Mouse (Mus musculus) forebrain, postnatal 0 days (tissue): ENCODE data around the gene Acsm1. TPM values are rescaled to one million over a fixed set of nuclear protein-coding genes. Genes with fewer than 3 reads are reported as not detected.
"Not testable (repeated sequence)": the region's sequence is repeated elsewhere in the genome, so short reads cannot be mapped to it uniquely, and the experiment has no call there.

ENCODE experiments used
- ATAC-seq: fragments of 200-750 bp; cut with Nextera tagmentation; 2 replicates; pipeline ENCODE4 v1.8.0; 2017; ENCODE audit warnings: mild to moderate bottlenecking, moderate library complexity
- DNase-seq: peaks from one replicate; pipeline ENCODE4 v3.0.0-alpha.2; 2015
- H3K27ac ChIP-seq: fragments of 300-500 bp; sonication (generic); 2 replicates; pipeline ENCODE4 v1.5.1; 2014; ENCODE audit warnings: low read depth, mild to moderate bottlenecking, antibody characterized with exemption, low read length, moderate library complexity, mixed read lengths
- H3K27me3 ChIP-seq: fragments of 300-500 bp; sonication (generic); 2 replicates; pipeline ENCODE4 v1.6.1; 2014; ENCODE audit warnings: mild to moderate bottlenecking, low read length, mixed read lengths; ENCODE audit not compliant: insufficient read depth
- H3K36me3 ChIP-seq: fragments of 300-500 bp; sonication (generic); 2 replicates; pipeline ENCODE4 v1.6.1; 2014; ENCODE audit warnings: mild to moderate bottlenecking, moderate library complexity; ENCODE audit not compliant: insufficient read depth
- H3K4me1 ChIP-seq: fragments of 300-500 bp; sonication (generic); 2 replicates; pipeline ENCODE4 v1.6.1; 2014; ENCODE audit warnings: antibody characterized with exemption; ENCODE audit not compliant: insufficient read depth
- H3K4me2 ChIP-seq: fragments of 300-500 bp; sonication (generic); 2 replicates; pipeline ENCODE4 v1.6.1; 2014; ENCODE audit warnings: low read depth, mild to moderate bottlenecking, moderate library complexity
- H3K4me3 ChIP-seq: fragments of 300-500 bp; sonication (generic); 2 replicates; pipeline ENCODE4 v1.5.1; 2014; ENCODE audit warnings: low read depth, low read length, mixed read lengths
- H3K9ac ChIP-seq: fragments of 300-500 bp; sonication (generic); 2 replicates; pipeline ENCODE4 v1.6.1; 2014; ENCODE audit warnings: mild to moderate bottlenecking
- H3K9me3 ChIP-seq: fragments of 300-500 bp; sonication (generic); 2 replicates; pipeline ENCODE4 v1.6.1; 2016; ENCODE audit warnings: low read length
- CTCF ChIP-seq: sonication (generic); IDR thresholded peaks from 2 replicates; pipeline ENCODE4 v1.5.1; 2016; ENCODE audit warnings: antibody characterized with exemption, control low read depth, low read depth
- WGBS: fragments of 180-500 bp; shearing (Covaris S2); extraction: QIAGEN DNeasy Blood & Tissue Kit; methylation state at CpG from one replicate; pipeline ENCODE4 v1.1.7; 2014; 5-methylcytosine and 5-hydroxymethylcytosine counted together
- polyA plus RNA-seq: library from polyadenylated mRNA; unstranded; fragments of >200 nt; fragmentation: Nextera tagmentation; extraction: Ambion mirVana; gene quantifications from 2 replicates; pipeline ENCODE4 v1.2.1, GENCODE M21; 2015
- total RNA-seq: library from RNA; depleted of rRNA; stranded (reverse); fragments of >200 nt; gene quantifications from 2 replicates; pipeline ENCODE4 v1.2.3, GENCODE M21; 2014; rRNA removed

Acsm1 gene
- total RNA-seq (not detected in 2 replicates), polyA plus RNA-seq (not detected in 2 replicates)

- TF ChIP-seq CTCF: no peak
- H3K4me2 ChIP-seq: no peak within 1 kb of the TSS
- no peak within 1 kb of the TSS for H3K4me3 ChIP-seq
- H3K4me1 ChIP-seq: no peaks in the 10 kb centered on the region
- no peak within 1 kb of the TSS for H3K9ac ChIP-seq
- WGBS: 84% methylated on average over 5 of the region's 5 CpGs
- no peaks in the 10 kb centered on the region for H3K9me3 ChIP-seq
- no peaks in the 10 kb centered on the region for H3K36me3 ChIP-seq
- H3K27ac ChIP-seq: no peak within 1 kb of the TSS
- H3K27me3 ChIP-seq: no peaks in the 10 kb centered on the region
- DNase-seq: no peak
- ATAC-seq: no peak
These were observed at the start of gene Acsm1 for GRCm38 (mm10) chr7:119606664-119607076. Acsm1 (plus strand) TSS chr7:119607026.

DNA sequence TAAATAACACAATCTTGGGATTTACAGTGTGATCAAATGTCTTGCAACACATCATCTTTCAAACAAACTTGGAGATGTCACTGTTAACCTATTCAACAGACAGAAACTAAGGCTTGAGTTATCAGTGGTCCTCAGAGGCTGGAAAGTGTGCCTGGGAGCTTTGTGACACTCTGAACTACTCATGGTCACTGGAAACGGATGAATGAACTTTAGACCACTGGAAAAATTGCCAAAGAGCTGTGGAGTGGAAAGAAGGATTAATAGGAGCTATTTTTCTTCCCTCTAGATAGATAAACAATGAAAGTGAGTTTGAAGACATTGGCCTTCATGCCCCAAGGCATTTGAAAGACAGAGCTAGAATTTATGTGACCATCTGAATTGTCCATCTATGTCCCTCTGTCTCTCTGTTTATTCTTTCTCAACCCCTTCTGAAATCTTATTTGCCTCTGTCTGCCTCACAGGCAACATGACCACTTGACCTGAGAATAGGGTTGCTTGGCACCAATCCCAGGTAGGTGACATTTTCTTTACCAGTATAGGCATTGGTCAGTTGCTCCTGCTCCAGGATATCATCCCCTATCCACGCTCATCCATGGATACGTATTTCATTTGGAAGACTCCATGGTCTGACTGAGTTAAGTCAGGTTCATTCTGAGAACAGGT is 46.9 kb upstream of the Acsm1 start:
- no peak overlapping the region for H3K9ac ChIP-seq

DNA sequence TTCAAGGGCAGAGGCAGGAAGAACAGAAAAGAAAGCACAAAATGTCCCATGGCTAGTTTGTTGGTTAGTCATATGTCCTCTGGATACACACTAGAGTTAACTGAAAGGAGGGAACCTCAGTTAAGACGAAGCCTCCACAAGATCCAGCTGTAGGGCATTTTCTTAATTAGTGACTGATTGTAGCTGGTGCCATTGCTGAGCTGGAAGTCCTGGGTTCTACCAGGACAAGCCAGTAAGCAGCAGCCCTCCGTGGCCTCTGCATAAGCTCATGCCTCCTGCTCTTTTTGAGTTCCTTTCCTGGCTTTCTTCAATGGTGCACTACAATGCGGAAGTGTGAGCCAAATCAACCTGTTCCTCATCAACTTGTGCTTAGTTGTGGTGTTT is 46.4 kb upstream of the Acsm1 start:
- DNase-seq (no peak), ATAC-seq (no peak)
- Histone ChIP-seq H3K4me1 (no peaks in the 10 kb centered on the region), H3K27me3 (no peaks in the 10 kb centered on the region), H3K9me3 (no peaks in the 10 kb centered on the region), H3K27ac (no peak overlapping the region), H3K36me3 (no peaks in the 10 kb centered on the region), H3K9ac (no peak overlapping the region), H3K4me3 (no peak overlapping the region), H3K4me2 (no peak overlapping the region)
- no peak for TF ChIP-seq CTCF
- WGBS: 82% methylated on average over 3 of the region's 3 CpGs

More for the DNA sequence above, 46.9 kb upstream of the Acsm1 start:
- no peak for DNase-seq
- Histone ChIP-seq H3K27me3 (no peaks in the 10 kb centered on the region), H3K4me3 (no peak overlapping the region), H3K9me3 (no peaks in the 10 kb centered on the region), H3K36me3 (no peaks in the 10 kb centered on the region), H3K4me2 (no peak overlapping the region), H3K27ac (no peak overlapping the region), H3K4me1 (no peaks in the 10 kb centered on the region)
- WGBS: 82% methylated on average over 3 of the region's 3 CpGs
- no peak for TF ChIP-seq CTCF
- ATAC-seq: no peak

DNA sequence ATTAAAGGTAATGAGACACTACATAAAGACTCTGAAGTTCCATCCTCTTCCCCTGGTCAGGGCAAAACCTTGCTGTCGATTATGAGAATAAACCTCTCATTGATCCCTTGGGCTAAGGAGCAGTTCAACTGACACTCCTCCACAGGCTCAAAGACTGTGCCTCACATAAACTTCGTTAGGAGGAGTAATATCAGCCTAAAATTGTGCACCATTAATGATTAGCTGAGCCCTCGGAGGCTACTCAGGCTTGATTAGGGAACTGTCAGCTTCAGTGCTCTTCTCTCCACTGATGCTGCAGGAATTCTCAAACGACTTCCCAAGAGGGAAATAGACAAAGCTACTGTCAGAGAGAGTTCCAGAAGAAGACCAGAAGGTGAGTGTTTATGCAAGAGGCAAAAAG is 45.4 kb upstream of the Acsm1 start:
- TF ChIP-seq CTCF: no peak
- H3K4me2 ChIP-seq: no peak overlapping the region
- no peak overlapping the region for H3K4me3 ChIP-seq
- no peak for ATAC-seq
- 50% methylated on average over 4 of the region's 4 CpGs for WGBS
- H3K27ac ChIP-seq: no peak overlapping the region
- H3K9ac ChIP-seq: no peak overlapping the region
- no peaks in the 10 kb centered on the region for H3K36me3 ChIP-seq
- no peaks in the 10 kb centered on the region for H3K9me3 ChIP-seq
- DNase-seq: no peak
- H3K27me3 ChIP-seq: no peaks in the 10 kb centered on the region
- H3K4me1 ChIP-seq: no peaks in the 10 kb centered on the region

DNA sequence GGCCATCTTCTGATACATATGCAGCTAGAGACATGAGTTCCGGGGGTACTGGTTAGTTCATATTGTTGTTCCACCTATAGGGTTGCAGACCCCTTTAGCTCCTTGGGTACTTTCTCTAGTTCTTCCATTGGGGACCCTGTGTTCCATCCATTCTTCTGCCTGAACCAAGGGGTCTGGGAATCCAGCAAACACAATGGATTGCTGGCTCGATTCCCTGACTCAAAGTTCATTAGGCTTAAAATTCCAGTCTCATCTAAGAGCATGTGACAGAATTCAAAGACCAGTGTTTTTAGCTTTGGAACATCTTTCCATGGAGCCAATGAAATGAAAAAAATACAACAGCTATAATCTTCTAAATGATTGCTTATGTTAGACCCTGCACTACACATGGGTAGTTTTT is 44.4 kb upstream of the Acsm1 start:
- H3K27ac ChIP-seq, H3K4me3 ChIP-seq, H3K9ac ChIP-seq, ATAC-seq, H3K36me3 ChIP-seq, H3K27me3 ChIP-seq, H3K4me2 ChIP-seq, H3K9me3 ChIP-seq, H3K4me1 ChIP-seq, DNase-seq: not testable (repeated sequence)
- WGBS: 81% methylated on average over 2 of the region's 2 CpGs

GRCm38 (mm10) chr7:119594530-119595107 is 12.2 kb upstream of the Acsm1 start:
- Histone ChIP-seq H3K9me3 (no peaks in the 10 kb centered on the region), H3K27me3 (no peaks in the 10 kb centered on the region), H3K27ac (no peak overlapping the region), H3K36me3 (no peaks in the 10 kb centered on the region), H3K9ac (no peak overlapping the region), H3K4me2 (no peak overlapping the region), H3K4me3 (no peak overlapping the region), H3K4me1 (no peaks in the 10 kb centered on the region)
- no peak for TF ChIP-seq CTCF
- 82% methylated on average over 3 of the region's 3 CpGs for WGBS
- DNase-seq (no peak), ATAC-seq (no peak)

- Histone ChIP-seq H3K4me2 (no peak overlapping the region), H3K27ac (no peak overlapping the region), H3K9me3 (no peaks in the 10 kb centered on the region), H3K36me3 (no peaks in the 10 kb centered on the region), H3K9ac (no peak overlapping the region), H3K27me3 (no peaks in the 10 kb centered on the region), H3K4me3 (no peak overlapping the region), H3K4me1 (no peaks in the 10 kb centered on the region)
- no peak for DNase-seq
- TF ChIP-seq CTCF: no peak
- no peak for ATAC-seq
- WGBS: 25% methylated on average over 1 of the region's 1 CpGs
These were observed 11.5 kb upstream of the Acsm1 start for GRCm38 (mm10) chr7:119595306-119595705.
